Mouse (Mus musculus) small intestine, adult 2 months (tissue): ENCODE data around the gene 1700003E16Rik. TPM values are rescaled to one million over a fixed set of nuclear protein-coding genes. Genes with fewer than 3 reads are reported as not detected.

Experiments
- H3K27ac ChIP-seq: fragments of 200-500 bp; 2 replicates; pipeline ENCODE4 v1.5.1; 2012; ENCODE audit warnings: low read depth, low read length, control low read depth, inconsistent platforms; ENCODE audit not compliant: insufficient read depth
- H3K27me3 ChIP-seq: fragments of 200-500 bp; 2 replicates; pipeline ENCODE4 v1.6.1; 2012; ENCODE audit warnings: mild to moderate bottlenecking, moderate library complexity, low read length, inconsistent platforms; ENCODE audit not compliant: control insufficient read depth, insufficient read depth
- H3K36me3 ChIP-seq: fragments of 200-500 bp; 2 replicates; pipeline ENCODE4 v1.6.1; 2012; ENCODE audit warnings: mild to moderate bottlenecking, low read length, control low read depth, inconsistent platforms; ENCODE audit not compliant: control insufficient read depth, insufficient read depth
- H3K4me1 ChIP-seq: fragments of 200-500 bp; 2 replicates; pipeline ENCODE4 v1.6.1; 2012; ENCODE audit warnings: low read length, inconsistent platforms, mixed read lengths; ENCODE audit not compliant: control insufficient read depth, insufficient read depth, insufficient read length
- H3K4me3 ChIP-seq: fragments of 200-500 bp; 2 replicates; pipeline ENCODE4 v1.5.1; 2012; ENCODE audit warnings: low read depth, mild to moderate bottlenecking, control low read depth, inconsistent platforms, low read length, moderate library complexity
- CTCF ChIP-seq: fragments of 200-500 bp; IDR thresholded peaks from 2 replicates; pipeline ENCODE4 v1.5.1; 2012; ENCODE audit warnings: low read depth, mild to moderate bottlenecking, control low read depth, inconsistent platforms, low read length, moderate library complexity, mixed read lengths; ENCODE audit not compliant: insufficient replicate concordance, insufficient read length; ENCODE audit errors: extremely low read depth
- POLR2A ChIP-seq: fragments of 200-500 bp; IDR thresholded peaks from 2 replicates; pipeline ENCODE4 v1.6.1; 2012; ENCODE audit warnings: low read depth, mild to moderate bottlenecking, control low read depth, inconsistent platforms, low read length, moderate library complexity
- WGBS: fragments of 180-500 bp; shearing (Covaris S2); methylation state at CpG from one replicate; pipeline ENCODE4 v1.1.7; 2018; 5-methylcytosine and 5-hydroxymethylcytosine counted together
- polyA plus RNA-seq: library from polyadenylated mRNA; depleted of rRNA; stranded (reverse); fragments of >200 nt; gene quantifications from 2 replicates; pipeline ENCODE4 v1.2.3, GENCODE M21; 2012

The 1700003E16Rik gene
- polyA plus RNA-seq, 1 experiment = 0.09 TPM

DNA sequence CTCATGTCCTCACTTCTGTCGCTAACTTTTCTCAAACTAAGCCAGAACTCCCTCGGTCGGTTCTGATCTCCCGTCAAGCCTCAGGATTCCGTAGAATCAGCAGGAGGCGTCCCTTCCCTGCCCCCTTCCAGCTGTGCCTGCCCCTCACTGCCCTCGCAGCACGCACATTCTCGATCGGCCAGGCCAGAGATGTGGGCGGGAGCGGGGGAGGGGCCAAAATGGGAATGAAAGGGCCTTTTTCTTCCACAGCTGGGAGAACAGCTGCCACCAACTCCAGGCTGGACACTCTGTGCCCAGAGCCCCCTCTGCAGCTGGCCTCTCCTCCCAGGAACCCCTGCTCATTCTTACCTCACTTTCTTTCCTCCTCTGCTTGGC, 18.6 kb upstream of the 1700003E16Rik start:
- Histone ChIP-seq H3K4me1 (peaks cover 22% of the 10 kb centered on the region), H3K27me3 (no peaks in the 10 kb centered on the region), H3K36me3 (peaks cover 6% of the 10 kb centered on the region; the same call in 1 of the 2 replicates), H3K27ac (peak overlapping the region; percentile 93), H3K4me3 (peak overlapping the region; percentile 83)
- 1% methylated on average over 12 of the region's 12 CpGs for WGBS
- TF ChIP-seq POLR2A = peak; percentile 45
- TF ChIP-seq CTCF = peak; percentile 9; the same call in 1 of the 2 replicates

DNA sequence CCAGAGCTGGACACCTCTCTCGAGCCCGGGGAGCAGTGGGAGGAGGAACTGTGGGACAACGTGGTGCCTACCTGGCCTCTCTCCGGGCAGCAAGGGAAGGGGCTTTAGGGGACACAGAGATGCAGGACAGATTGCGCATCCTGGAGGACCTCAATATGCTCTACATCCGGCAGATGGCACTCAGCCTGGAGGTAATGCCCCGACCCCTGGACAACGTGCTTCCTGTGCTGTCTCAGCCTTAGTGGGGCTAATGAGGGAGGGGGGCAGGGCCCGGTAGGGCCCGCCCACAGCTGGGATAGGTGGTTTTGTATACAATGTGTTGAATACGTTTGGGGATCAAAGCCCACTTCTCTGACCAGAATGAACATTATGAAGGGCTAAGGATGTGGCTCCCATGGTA, 18.1 kb upstream of the 1700003E16Rik start:
- WGBS = 9% methylated on average over 11 of the region's 11 CpGs
- peak overlapping the region; percentile 83 for H3K4me3 ChIP-seq
- H3K27ac ChIP-seq = peak overlapping the region; percentile 93
- H3K4me1 ChIP-seq = peaks cover 21% of the 10 kb centered on the region
- H3K36me3 ChIP-seq = peaks cover 6% of the 10 kb centered on the region; the same call in 1 of the 2 replicates
- H3K27me3 ChIP-seq = no peaks in the 10 kb centered on the region
- TF ChIP-seq POLR2A (no peak), CTCF (no peak)

DNA sequence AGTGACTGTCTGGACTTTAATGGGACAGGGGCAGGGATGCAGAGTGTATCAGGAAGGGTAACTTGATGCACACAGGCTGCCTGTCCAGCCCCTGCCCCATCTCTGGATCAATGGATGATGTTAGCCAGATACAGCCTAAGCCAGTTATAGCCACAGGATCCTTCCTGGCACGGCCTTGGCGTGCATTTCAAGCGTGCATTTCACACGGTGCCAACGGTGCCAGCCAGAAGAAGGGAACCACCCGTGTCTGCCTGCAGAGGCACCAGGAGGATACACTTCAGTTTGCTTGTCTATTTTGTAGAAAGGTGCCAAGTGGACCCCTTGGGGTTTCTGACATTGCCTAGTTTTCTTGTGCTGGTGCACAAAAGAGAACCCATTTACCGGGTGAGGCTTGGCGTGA, 16.2 kb upstream of the 1700003E16Rik start:
- H3K4me3 ChIP-seq = no peak overlapping the region
- H3K4me1 ChIP-seq = peaks cover 11% of the 10 kb centered on the region
- peaks cover 6% of the 10 kb centered on the region; the same call in 1 of the 2 replicates for H3K36me3 ChIP-seq
- no peak overlapping the region for H3K27ac ChIP-seq
- TF ChIP-seq POLR2A (no peak), CTCF (no peak)
- no peaks in the 10 kb centered on the region for H3K27me3 ChIP-seq
- 91% methylated on average over 8 of the region's 8 CpGs for WGBS

DNA sequence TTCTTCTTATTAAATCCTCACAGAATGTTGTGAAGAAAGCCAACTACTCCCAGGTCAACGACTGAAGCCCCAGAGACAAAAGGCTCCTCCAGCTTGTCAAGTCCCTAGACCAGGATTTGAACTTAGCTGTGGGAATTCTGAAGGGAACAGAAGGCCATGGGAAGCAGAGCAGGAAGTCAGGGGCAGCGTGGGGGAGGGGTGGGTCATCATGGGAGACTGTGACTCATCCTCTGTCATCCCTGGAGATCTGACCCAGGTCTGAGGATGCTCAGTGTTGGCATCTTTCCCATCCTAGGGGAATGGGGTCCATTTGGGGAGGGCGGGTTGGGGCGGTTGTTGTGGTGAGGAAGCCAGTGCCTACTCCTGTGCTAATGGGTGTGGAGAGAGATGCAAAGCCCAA, 14.6 kb upstream of the 1700003E16Rik start:
- H3K27ac ChIP-seq = no peak overlapping the region
- H3K27me3 ChIP-seq = no peaks in the 10 kb centered on the region
- TF ChIP-seq POLR2A (no peak), CTCF (no peak)
- WGBS = 67% methylated on average over 4 of the region's 4 CpGs
- peaks cover 6% of the 10 kb centered on the region; the same call in 1 of the 2 replicates for H3K36me3 ChIP-seq
- no peak overlapping the region for H3K4me3 ChIP-seq
- peaks cover 9% of the 10 kb centered on the region for H3K4me1 ChIP-seq

DNA sequence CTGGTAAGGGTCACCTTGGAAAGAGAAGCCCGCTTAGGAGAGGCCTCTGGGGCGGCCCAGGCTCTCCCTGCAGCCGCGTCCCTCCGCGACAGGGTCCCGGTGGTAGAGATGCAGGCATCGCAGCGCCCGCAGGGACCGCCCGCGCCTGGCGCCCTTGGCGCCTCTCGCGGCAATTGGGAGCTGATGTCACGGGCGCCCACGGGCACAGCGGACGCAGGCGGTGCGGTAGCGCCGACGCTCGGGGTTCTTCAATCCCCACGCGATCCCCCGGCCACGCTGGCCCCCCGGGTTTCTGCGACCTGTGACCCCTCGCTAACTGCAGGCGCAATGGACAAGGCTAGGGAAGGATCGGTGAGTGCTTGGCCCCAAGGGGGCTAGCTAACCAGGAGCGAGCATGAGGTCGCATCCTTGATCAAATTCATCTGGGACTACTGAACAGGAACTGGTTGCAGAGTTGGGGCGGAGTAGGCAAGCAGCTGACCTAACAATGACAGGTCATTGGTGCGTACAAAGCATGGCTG, 13.9 kb upstream of the 1700003E16Rik start:
- TF ChIP-seq CTCF (no peak), POLR2A (no peak)
- Histone ChIP-seq H3K4me1 (peaks cover 9% of the 10 kb centered on the region), H3K27ac (no peak overlapping the region), H3K36me3 (peaks cover 10% of the 10 kb centered on the region; the same call in 1 of the 2 replicates), H3K27me3 (no peaks in the 10 kb centered on the region), H3K4me3 (no peak overlapping the region)
- 58% methylated on average over 41 of the region's 41 CpGs for WGBS

DNA sequence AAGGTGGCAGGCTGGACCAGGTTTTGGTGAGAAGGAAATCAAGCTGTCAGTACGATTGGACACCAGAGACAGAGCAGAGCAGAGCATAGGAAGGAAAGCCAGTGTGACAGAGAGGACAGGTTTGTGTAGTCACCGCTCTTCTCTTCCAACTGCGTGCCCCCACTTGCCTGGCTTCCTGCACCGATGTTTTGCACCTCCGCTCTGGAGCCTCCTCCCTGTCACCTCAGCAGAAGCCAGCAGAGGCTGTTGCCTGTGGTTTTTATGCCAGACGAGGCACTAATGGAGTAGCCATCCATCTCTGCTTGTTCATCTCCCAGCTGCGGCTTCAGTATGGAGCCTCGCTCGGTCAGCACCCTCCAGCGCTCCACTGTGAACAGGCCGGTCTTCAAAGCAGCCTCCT, 13.3 kb upstream of the 1700003E16Rik start:
- no peaks in the 10 kb centered on the region for H3K27me3 ChIP-seq
- peaks cover 6% of the 10 kb centered on the region for H3K4me1 ChIP-seq
- peaks cover 16% of the 10 kb centered on the region; the same call in 1 of the 2 replicates for H3K36me3 ChIP-seq
- no peak overlapping the region for H3K27ac ChIP-seq
- 87% methylated on average over 11 of the region's 11 CpGs for WGBS
- TF ChIP-seq POLR2A (no peak), CTCF (no peak)
- H3K4me3 ChIP-seq = no peak overlapping the region

DNA sequence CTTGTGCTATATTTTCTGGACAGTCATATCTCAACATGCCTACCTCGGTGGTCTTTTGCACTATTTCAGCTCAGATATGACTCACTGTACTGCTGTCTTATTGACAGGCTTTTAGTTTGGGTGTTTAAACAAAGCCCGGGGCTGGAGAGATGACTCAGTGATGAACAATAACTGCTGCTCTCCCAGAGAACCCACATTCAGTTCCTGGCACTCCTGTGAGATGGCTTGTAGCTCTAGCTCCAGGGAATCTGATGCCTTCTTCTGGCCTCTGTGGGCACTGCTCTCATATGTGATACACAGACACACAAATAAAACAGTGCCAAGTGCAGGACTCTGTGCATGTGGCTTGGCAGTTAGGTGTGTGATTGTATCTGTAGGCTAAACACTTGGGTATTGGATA, 11.0 kb upstream of the 1700003E16Rik start:
- Histone ChIP-seq H3K4me3 (no peak overlapping the region), H3K27me3 (no peaks in the 10 kb centered on the region), H3K4me1 (0 out of 2 replicates have a peak, but pooled peaks cover 3% of the 10 kb centered on the region), H3K36me3 (peaks cover 20% of the 10 kb centered on the region; the same call in 1 of the 2 replicates), H3K27ac (no peak overlapping the region)
- 53% methylated on average over 2 of the region's 2 CpGs for WGBS
- TF ChIP-seq POLR2A (no peak), CTCF (no peak)
